Mouse (Mus musculus) E14TG2a.4 (cell line): Measurements from ENCODE around the gene Arid3a.

ENCODE experiments used
- H3K27me3 ChIP-seq: 2 replicates; pipeline ENCODE4 v1.6.1; 2014; ENCODE audit warnings: low read length, control low read depth; ENCODE audit not compliant: insufficient read depth
- H3K36me3 ChIP-seq: 2 replicates; pipeline ENCODE4 v1.6.1; 2014; ENCODE audit warnings: low read length, control low read depth; ENCODE audit not compliant: insufficient read depth
- H3K4me1 ChIP-seq: replicated peaks from 2 replicates; pipeline ENCODE4 v1.6.1; 2014; ENCODE audit warnings: low read depth, low read length, control low read depth
- H3K4me3 ChIP-seq: replicated peaks from 2 replicates; pipeline ENCODE4 v1.5.1; 2014; ENCODE audit warnings: mild to moderate bottlenecking, low read length
- H3K9me3 ChIP-seq: 2 replicates; pipeline ENCODE4 v1.6.1; 2014; ENCODE audit warnings: low read length, control low read depth
- CTCF ChIP-seq: conservative IDR thresholded peaks from 2 replicates; pipeline ENCODE4 v1.5.1; 2014; ENCODE audit warnings: low read length
- NANOG ChIP-seq: IDR thresholded peaks from 2 replicates; pipeline ENCODE4 v1.6.1; 2014; ENCODE audit warnings: borderline replicate concordance, low read length, mixed read lengths
- POU5F1 ChIP-seq: IDR thresholded peaks from 2 replicates; pipeline ENCODE4 v1.6.1; 2014; ENCODE audit warnings: low read length, borderline replicate concordance

The Arid3a gene

DNA sequence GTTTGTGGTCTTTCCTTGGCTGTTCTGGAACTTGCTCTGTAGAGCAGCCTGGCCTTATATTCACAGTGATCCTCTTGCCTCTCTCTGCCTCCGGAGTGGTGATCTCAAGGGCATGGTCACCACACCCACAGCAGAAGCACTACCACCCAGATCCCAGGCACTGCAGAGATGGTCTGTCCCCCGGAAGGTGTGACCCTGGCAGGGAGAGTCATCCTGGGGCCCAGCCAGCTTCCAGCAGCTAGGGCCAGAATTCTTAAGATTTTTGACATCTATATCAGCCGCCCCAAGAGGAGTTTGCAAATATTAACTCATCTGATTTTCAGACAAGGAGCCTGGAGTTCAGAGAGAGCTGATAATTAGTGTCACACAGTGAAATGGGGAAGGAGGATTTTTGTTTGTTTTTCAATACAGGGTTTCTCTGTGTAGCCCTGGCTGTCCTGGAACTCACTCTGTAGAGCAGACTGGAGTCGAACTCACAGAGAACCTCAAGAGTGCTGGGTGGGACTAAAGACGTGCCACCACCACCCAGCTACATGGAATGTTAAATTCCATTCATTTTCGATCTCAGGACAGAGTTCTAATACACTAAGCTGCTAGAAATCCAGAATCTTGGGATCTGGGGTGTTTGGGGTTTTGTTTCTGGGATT lies 59.5 kb downstream of the Arid3a start:
- Histone ChIP-seq H3K27me3 (peaks cover 22% of the 10 kb centered on the region), H3K36me3 (peaks cover 20% of the 10 kb centered on the region), H3K4me1 (peaks cover 76% of the 10 kb centered on the region), H3K4me3 (peak overlapping the region; percentile 86), H3K9me3 (no peaks in the 10 kb centered on the region)
- TF ChIP-seq POU5F1, result no peak
- no peak for TF ChIP-seq CTCF
- TF ChIP-seq NANOG, result no peak

DNA sequence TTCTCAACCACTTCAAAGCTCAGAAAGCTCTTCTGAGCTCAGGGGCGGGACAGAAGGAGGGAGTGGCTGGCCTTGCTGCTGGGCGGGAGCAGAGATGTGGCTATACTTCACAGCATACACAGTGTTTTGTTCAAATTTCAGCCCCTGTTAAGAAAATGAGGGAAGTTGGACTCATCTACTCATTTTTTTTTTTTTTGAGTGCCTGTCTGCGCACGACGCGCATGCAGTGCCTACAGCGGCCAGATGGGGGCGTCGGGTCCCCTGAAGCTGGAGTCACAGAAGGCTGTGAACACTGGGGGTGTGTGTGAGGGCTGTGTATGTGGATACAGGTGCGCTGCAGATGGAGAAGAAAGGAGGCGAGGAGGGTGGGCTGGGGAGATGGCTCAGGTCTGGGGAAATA lies 60.1 kb downstream of the Arid3a start:
- Histone ChIP-seq H3K9me3 (peaks cover 5% of the 10 kb centered on the region), H3K4me3 (peak overlapping the region; percentile 86), H3K4me1 (peaks cover 71% of the 10 kb centered on the region), H3K27me3 (peaks cover 22% of the 10 kb centered on the region), H3K36me3 (peaks cover 20% of the 10 kb centered on the region)
- TF ChIP-seq CTCF (peak; percentile 98), POU5F1 (no peak), NANOG (no peak)

DNA sequence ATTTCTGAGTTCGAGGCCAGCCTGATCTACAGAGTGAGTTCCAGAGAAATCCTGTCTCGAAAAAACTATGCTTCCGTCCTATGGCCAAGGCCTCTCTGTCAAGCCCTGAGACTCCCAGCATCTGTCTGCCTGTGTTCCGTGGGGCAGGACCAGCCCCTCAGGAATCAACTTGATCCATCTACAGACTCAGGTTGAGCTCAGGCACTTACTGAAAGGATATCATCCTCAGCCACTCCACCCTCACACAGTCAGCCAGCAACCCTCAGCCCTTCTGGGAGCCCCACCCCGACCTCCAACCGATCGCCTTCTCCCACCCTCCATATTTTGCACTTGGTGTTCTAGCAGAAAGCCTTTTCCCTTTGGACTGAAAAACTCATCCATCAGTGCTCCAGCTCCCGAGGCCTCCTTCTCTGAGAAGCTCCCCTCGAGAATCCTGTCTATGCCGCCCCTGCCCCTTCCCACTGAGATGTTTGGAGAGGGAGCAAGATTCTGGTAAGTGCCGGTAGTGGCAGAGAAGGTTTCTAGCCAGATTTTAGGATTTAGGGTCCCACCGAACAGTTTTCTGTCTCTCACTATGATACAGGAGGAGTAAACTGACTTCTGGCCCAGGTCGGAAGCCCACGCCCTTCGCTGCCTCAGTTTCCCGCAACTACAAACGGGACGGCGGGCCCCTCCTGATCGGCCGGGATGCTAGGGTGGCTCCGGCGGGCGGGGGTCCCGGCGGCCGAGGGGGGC lies 61.1 kb downstream of the Arid3a start:
- peak overlapping the region; percentile 86 for H3K4me3 ChIP-seq
- H3K36me3 ChIP-seq, result peaks cover 22% of the 10 kb centered on the region
- TF ChIP-seq POU5F1 (no peak), CTCF (no peak), NANOG (no peak)
- peaks cover 22% of the 10 kb centered on the region for H3K27me3 ChIP-seq
- H3K4me1 ChIP-seq, result peaks cover 67% of the 10 kb centered on the region
- H3K9me3 ChIP-seq, result peaks cover 5% of the 10 kb centered on the region

DNA sequence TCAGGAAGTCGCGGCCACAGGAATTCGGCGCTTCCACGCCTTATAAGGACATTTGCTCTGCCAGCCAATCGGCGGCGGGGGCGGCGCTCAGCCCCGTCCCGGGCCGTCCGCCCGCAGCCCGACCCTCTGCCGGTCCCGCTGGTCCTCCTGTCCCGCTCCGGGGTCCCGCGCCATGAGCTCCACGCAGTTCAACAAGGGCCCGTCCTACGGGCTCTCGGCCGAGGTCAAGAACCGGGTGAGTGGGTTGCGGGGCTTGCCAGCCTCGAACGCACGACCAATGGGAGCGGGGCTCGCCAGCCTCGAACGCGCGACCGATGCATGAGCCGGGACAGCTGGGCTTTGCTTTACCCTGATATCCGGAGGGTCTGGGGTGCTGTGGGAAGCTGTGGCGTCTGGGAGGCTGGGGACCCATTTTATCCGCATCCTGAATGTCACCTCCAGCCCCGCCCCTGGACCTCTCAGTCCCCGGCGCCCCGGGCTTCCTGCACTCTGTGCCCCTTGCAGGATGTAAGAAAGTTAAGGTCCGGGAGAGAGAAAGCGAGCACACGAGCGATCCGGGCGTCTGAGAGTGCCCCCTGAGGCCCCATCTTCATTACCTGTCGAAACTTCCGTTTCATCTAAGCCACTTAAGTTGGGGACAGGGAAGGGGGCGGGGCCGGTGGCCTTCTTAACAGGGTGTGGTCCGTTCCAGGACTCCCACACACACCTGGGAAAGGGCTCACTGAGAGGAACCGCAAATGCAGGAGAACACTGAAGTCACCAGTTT lies 61.8 kb downstream of the Arid3a start, which contains the start of gene Cnn2:
Gene Cnn2 (plus strand): TSS at position 79 of the 766 bp plus-strand sequence.
- H3K4me1 ChIP-seq, result peaks cover 60% of the 10 kb centered on the region
- H3K36me3 ChIP-seq, result peaks cover 27% of the 10 kb centered on the region
- H3K27me3 ChIP-seq, result peaks cover 22% of the 10 kb centered on the region
- H3K9me3 ChIP-seq, result peaks cover 5% of the 10 kb centered on the region
- H3K4me3 ChIP-seq, result peak within 1 kb of the TSS; percentile 86
- TF ChIP-seq CTCF (no peak), POU5F1 (no peak), NANOG (no peak)

DNA sequence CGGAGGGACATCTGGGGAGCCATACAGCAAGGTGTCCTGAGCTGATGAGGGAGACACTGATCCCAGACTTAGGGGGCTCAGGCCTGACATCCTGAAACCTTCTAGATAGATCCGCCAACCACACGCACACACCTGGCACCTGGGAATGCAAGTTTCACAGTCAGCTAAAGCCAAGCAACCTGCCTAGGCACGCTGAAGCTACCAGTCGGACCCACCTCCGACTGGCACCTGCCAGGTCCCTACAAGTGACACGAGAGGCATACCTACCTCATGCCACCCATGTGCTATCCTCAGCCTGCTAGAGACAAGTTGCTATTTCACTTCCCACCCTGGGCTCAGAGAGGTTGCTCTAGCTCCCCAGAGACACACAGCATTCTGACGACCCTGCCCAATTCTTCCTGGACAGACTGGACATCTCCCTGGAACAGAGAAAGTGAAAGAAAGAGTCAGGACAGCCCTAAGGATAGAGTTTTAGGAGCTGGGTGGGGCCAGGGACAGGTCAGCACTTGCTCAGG lies 62.5 kb downstream of the Arid3a start:
- peaks cover 22% of the 10 kb centered on the region for H3K27me3 ChIP-seq
- peak overlapping the region; percentile 86 for H3K4me3 ChIP-seq
- peaks cover 63% of the 10 kb centered on the region for H3K4me1 ChIP-seq
- peaks cover 5% of the 10 kb centered on the region for H3K9me3 ChIP-seq
- peaks cover 33% of the 10 kb centered on the region for H3K36me3 ChIP-seq
- no peak for TF ChIP-seq NANOG
- no peak for TF ChIP-seq POU5F1

DNA sequence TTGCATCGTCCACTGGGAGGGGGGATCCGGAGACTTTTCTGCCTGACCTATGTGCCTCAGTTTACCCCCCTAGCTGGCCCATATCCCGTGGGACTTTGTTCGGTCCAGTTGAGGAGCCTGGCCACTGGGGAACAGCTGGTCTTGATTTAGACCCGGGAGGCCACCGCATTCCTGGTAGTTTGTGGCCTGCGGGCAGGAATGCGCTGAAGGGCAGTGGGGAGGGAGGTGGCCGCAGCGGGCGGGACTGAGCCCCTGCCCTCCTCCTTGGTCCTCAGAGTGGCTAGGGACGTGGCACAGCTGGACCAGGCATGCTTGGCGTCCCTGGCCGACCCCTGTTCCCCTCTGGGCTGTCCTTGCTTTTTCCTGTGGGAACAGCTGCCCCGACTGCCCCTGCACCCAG lies 63.0 kb downstream of the Arid3a start:
- no peak for TF ChIP-seq CTCF
- Histone ChIP-seq H3K27me3 (peaks cover 22% of the 10 kb centered on the region), H3K9me3 (peaks cover 5% of the 10 kb centered on the region), H3K4me1 (peaks cover 68% of the 10 kb centered on the region), H3K36me3 (peaks cover 39% of the 10 kb centered on the region), H3K4me3 (peak overlapping the region; percentile 86)

DNA sequence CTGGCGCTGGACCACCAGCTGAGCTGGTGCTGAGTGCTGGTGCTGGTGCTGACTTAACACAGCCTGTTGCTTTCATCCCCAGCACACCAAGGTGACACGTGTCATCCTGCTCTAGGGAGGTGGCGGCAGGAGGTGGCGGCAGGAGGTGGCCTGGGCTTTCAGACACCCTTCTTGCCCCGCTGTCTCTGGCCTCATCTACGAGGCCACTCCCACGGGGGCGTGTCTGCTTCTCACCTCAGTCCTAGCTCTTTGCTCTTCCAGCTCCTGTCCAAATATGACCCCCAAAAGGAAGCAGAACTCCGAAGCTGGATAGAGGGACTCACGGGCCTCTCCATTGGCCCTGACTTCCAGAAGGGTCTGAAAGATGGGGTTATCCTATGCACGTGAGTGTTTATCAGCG lies 64.3 kb downstream of the Arid3a start:
- H3K4me3 ChIP-seq, result peak overlapping the region; percentile 35; the same call in 1 of the 2 replicates
- H3K27me3 ChIP-seq, result peaks cover 22% of the 10 kb centered on the region
- H3K9me3 ChIP-seq, result peaks cover 5% of the 10 kb centered on the region
- TF ChIP-seq CTCF (no peak), POU5F1 (no peak), NANOG (no peak)
- H3K4me1 ChIP-seq, result peaks cover 69% of the 10 kb centered on the region
- peaks cover 43% of the 10 kb centered on the region for H3K36me3 ChIP-seq

DNA sequence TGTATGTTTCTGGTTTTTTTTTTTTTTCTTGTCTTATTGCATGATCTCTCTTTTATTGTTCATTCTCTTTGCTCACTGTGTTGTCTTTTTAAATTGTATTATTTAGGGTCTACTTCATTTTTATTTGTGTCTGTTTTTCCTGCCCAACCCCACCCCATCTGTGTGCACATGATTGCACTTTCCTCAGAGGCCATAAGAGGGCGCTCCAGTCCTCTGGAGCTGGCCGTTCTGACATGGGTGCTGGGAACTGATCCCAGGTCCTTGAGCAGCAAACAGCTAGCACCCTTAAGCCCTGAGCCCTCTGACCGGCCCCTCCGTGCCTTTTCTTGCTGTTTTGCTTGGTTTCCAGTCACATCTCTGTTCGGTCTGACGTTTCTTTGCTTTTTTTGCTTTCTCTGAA lies 64.7 kb downstream of the Arid3a start:
- H3K4me1 ChIP-seq, result peaks cover 66% of the 10 kb centered on the region
- H3K4me3 ChIP-seq, result 0 out of 2 replicates have a peak overlapping the region, but pooled peaks have one; percentile 35
- peaks cover 5% of the 10 kb centered on the region for H3K9me3 ChIP-seq
- H3K27me3 ChIP-seq, result peaks cover 22% of the 10 kb centered on the region
- TF ChIP-seq CTCF (peak; percentile 86), NANOG (no peak), POU5F1 (no peak)
- peaks cover 43% of the 10 kb centered on the region for H3K36me3 ChIP-seq
